Mouse (Mus musculus) heart, embryonic 14.5 days (tissue): Measurements from ENCODE around the gene Cfap69. TPM values are rescaled to one million over a fixed set of nuclear protein-coding genes. Genes with fewer than 3 reads are reported as not detected.

Experiments used
- ATAC-seq: fragments of 200-750 bp; cut with Nextera tagmentation; 2 replicates; pipeline ENCODE4 v1.8.0; 2017; ENCODE audit warnings: low read depth, moderate TSS enrichment; ENCODE audit not compliant: insufficient number of reproducible peaks, insufficient read depth, low FRiP score
- H3K27ac ChIP-seq, 2 experiments: fragments of 200-500 bp in 1 of 2; fragments of 300-500 bp in 1 of 2; sonication (generic) in 1 of 2; replicated peaks in 1 of 2; 2 replicates each; pipeline ENCODE4 v1.5.1; 2012 to 2014; ENCODE audit warnings: low read depth in 2 of 2, low read length in 2 of 2, control low read depth in 1 of 2, mild to moderate bottlenecking in 1 of 2, mixed read lengths in 1 of 2; ENCODE audit not compliant: control insufficient read depth in 1 of 2, insufficient read depth in 1 of 2
- H3K27me3 ChIP-seq: fragments of 300-500 bp; sonication (generic); 2 replicates; pipeline ENCODE4 v1.6.1; 2014; ENCODE audit warnings: mild to moderate bottlenecking, low read length, control low read depth; ENCODE audit not compliant: control insufficient read depth, insufficient read depth
- H3K36me3 ChIP-seq: fragments of 300-500 bp; sonication (generic); 2 replicates; pipeline ENCODE4 v1.6.1; 2014; ENCODE audit warnings: mild to moderate bottlenecking, control low read depth, low read length, mixed read lengths; ENCODE audit not compliant: control insufficient read depth, insufficient read depth
- H3K4me1 ChIP-seq, 2 experiments: fragments of 200-500 bp in 1 of 2; fragments of 300-500 bp in 1 of 2; sonication (generic) in 1 of 2; 2 replicates each; pipeline ENCODE4 v1.6.1; 2012 to 2014; ENCODE audit warnings: low read length in 2 of 2, control low read depth in 1 of 2, mixed read lengths in 1 of 2; ENCODE audit not compliant: control insufficient read depth in 2 of 2, insufficient read depth in 2 of 2
- H3K4me2 ChIP-seq: fragments of 300-500 bp; sonication (generic); 2 replicates; pipeline ENCODE4 v1.6.1; 2014; ENCODE audit warnings: mild to moderate bottlenecking, low read length
- H3K4me3 ChIP-seq, 2 experiments: fragments of 200-500 bp in 1 of 2; fragments of 300-500 bp in 1 of 2; sonication (generic) in 1 of 2; 2 replicates each; pipeline ENCODE4 v1.5.1; 2012 to 2014; ENCODE audit warnings: low read length in 2 of 2, mild to moderate bottlenecking in 2 of 2, control low read depth in 1 of 2, low read depth in 1 of 2, moderate library complexity in 1 of 2; ENCODE audit not compliant: control insufficient read depth in 1 of 2, insufficient read depth in 1 of 2
- H3K9ac ChIP-seq: fragments of 300-500 bp; sonication (generic); 2 replicates; pipeline ENCODE4 v1.6.1; 2014; ENCODE audit warnings: mild to moderate bottlenecking, low read length
- H3K9me3 ChIP-seq: fragments of 300-500 bp; sonication (generic); 2 replicates; pipeline ENCODE4 v1.6.1; 2016; ENCODE audit warnings: low read length, control low read depth; ENCODE audit not compliant: control insufficient read depth
- WGBS: fragments of 180-500 bp; shearing (Covaris S2); extraction: QIAGEN DNeasy Blood & Tissue Kit; methylation state at CpG from one replicate; pipeline ENCODE4 v1.1.7; 2014; 5-methylcytosine and 5-hydroxymethylcytosine counted together
- polyA plus RNA-seq: library from polyadenylated mRNA; unstranded; fragments of >200 nt; fragmentation: Nextera tagmentation; extraction: Ambion mirVana; gene quantifications from 2 replicates; pipeline ENCODE4 v1.2.1, GENCODE M21; 2014

Cfap69 gene
- polyA plus RNA-seq, 1 experiment from 2014 or later, result 2.7 TPM

DNA sequence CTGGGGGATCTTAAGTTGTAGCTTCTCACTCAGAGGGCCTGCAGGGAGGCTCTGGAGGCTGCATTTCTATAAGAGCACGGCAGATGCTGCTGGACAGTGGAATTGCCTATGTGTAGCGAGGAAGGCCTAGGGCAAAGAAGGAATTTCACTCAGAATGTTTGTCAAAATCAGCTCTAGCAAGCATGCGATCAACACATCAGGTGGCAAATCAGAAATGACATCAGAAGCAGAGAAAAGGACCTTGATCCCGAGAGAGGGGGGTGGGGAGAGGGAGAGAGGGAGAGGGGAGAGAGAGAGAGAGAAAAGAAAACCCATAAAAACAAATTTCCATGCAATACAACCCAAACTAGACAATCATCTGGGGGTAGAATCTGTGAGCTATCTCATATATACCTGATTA is 19.3 kb upstream of the Cfap69 start:
- no peak for ATAC-seq
- no peak overlapping the region for H3K4me2 ChIP-seq
- no peaks in the 10 kb centered on the region for H3K9me3 ChIP-seq
- no peak overlapping the region for H3K9ac ChIP-seq
- no peaks in the 10 kb centered on the region for H3K36me3 ChIP-seq
- no peak overlapping the region for H3K27ac ChIP-seq
- no peak overlapping the region for H3K4me3 ChIP-seq
- WGBS, result 74% methylated on average over 4 of the region's 4 CpGs
- H3K4me1 ChIP-seq, result peaks cover 0 to 13% of the 10 kb centered on the region in 2 experiments; a peak in 2 of 4 replicates
- no peaks in the 10 kb centered on the region for H3K27me3 ChIP-seq

DNA sequence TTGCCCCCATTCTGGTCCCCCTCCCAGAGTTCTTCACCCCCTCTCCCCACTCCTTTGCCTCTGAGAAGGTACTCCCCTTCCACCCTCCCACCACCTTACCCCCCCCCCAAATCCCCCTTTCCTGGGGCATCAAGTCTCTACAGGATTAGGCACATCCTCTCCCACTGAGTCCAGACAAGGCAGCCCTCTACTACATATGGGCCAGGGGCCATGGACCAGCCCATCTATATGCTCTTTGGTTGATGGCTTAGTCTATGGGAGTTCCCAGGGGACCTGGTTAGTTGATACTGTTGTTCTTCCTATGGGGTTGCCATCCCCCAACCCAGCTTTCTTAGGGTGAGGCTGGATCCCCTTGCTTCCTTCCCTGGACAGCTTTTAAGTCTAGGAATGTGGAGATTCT is 15.4 kb upstream of the Cfap69 start:
- no peak overlapping the region for H3K4me3 ChIP-seq
- no peaks in the 10 kb centered on the region for H3K4me1 ChIP-seq
- H3K4me2 ChIP-seq, result no peak overlapping the region
- H3K9ac ChIP-seq, result no peak overlapping the region
- no peak overlapping the region for H3K27ac ChIP-seq
- H3K36me3 ChIP-seq, result no peaks in the 10 kb centered on the region
- no peaks in the 10 kb centered on the region for H3K9me3 ChIP-seq
- no peak for ATAC-seq
- no peaks in the 10 kb centered on the region for H3K27me3 ChIP-seq

DNA sequence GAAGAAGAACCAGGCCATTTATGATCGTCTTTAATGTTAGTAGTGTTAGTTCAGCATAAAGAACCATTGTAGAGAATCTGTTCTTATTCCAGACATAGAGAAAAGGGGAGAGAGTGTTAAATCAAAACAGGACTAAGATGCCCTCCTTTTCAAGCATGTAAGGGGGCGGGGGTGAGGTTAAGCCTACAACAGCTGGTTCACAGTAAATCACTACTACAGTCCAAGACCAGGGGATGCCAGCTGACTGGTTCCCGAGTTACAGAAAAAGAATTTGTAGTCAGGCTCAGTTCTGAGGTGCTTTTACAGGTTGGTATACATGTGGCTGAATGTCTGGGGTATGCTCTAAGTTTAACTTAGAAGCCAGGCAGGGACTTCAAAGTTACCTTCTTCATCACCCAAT is 12.0 kb upstream of the Cfap69 start:
- H3K36me3 ChIP-seq, result no peaks in the 10 kb centered on the region
- H3K27ac ChIP-seq, result no peak overlapping the region
- H3K27me3 ChIP-seq, result no peaks in the 10 kb centered on the region
- WGBS, result 86% methylated on average over 3 of the region's 3 CpGs
- H3K9ac ChIP-seq, result no peak overlapping the region
- H3K9me3 ChIP-seq, result no peaks in the 10 kb centered on the region
- no peak for ATAC-seq
- H3K4me3 ChIP-seq, result no peak overlapping the region
- H3K4me1 ChIP-seq, result no peaks in the 10 kb centered on the region
- H3K4me2 ChIP-seq, result no peak overlapping the region

DNA sequence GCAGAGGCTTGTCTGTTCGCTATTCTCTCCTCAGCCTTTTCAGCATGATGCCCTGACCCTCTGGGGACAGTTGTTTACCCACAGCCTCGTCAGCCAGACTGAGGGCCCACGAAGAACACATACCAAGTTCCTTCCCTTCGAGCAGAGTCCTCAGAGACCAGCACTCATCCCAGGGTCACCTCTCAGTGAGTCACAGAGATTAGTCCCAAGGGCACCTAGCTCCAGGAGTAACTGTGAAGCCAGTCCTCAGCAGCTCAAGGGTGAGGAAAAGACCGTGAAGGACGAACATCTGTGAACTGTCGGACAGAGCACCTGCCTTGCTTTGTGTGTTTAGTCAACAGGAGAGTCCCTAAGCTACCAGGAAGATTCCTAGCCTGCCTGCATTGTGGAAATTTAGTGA is 4.9 kb upstream of the Cfap69 start:
- Histone ChIP-seq H3K27me3 (no peaks in the 10 kb centered on the region), H3K27ac (no peak overlapping the region), H3K9ac (no peak overlapping the region), H3K4me2 (no peak overlapping the region), H3K4me3 (no peak overlapping the region), H3K9me3 (no peaks in the 10 kb centered on the region), H3K4me1 (no peaks in the 10 kb centered on the region; a peak in 1 of 4 replicates), H3K36me3 (no peaks in the 10 kb centered on the region)
- 44% methylated on average over 7 of the region's 7 CpGs for WGBS
- no peak for ATAC-seq

DNA sequence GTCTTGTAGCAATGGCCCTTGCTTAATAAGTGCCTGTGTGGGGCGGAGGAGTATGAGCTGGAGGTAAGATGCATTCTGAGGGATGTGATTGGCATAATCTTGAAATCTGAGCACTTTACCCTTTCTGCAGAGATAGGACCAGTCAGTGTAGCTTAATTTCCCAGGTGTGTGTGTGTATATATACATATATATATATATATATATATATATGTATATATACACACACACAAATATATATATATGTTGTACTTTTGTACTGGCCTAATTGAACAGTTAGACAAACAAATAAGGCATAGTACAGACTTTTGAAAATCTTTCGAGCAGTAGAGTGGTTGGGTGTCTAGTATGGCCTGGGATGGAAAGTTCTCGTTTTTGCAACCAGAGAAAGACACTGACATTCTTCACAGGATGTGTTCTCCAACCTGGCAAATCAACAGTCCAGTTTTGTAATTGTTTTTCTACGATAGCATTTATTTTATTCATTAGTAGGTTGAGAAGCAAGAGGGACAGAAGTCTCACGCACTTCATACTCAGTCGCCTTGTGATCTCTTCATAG is 410 bp upstream of the Cfap69 start:
- H3K9me3 ChIP-seq, result no peaks in the 10 kb centered on the region
- H3K4me1 ChIP-seq, result peaks cover 0 to 4% of the 10 kb centered on the region in 2 experiments; a peak in 1 of 4 replicates
- no peaks in the 10 kb centered on the region for H3K36me3 ChIP-seq
- ATAC-seq, result peak; percentile 33; the same call in 1 of the 2 replicates
- H3K4me2 ChIP-seq, result peak overlapping the region; percentile 98
- H3K27ac ChIP-seq, result no peak overlapping the region
- 60% methylated on average over 6 of the region's 6 CpGs for WGBS
- H3K27me3 ChIP-seq, result peaks cover 6% of the 10 kb centered on the region; the same call in 1 of the 2 replicates
- peak overlapping the region; percentile 74 for H3K9ac ChIP-seq
- H3K4me3 ChIP-seq, result peak overlapping the region; percentile 67 to 89

DNA sequence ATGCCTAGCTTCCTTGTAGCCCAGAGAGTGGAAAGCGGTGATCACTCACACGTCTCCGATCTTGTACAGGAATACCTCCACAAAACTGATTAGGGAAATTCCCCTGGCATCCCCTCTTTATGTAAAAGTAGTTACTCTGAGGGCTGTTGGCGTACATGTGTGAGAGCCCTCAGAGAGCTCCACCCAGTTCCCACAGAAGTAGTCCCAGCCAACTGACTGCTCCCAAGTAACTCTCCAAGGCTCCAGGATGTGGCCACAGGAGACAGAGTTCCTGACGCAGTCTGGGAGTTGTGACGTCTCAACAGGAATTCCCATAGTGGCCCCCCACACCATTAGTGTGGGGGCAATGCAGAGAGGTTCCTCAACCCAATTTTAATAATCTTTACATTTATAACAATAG is 982 bp downstream of the Cfap69 start:
- Histone ChIP-seq H3K4me3 (no peak overlapping the region), H3K9ac (no peak overlapping the region), H3K9me3 (no peaks in the 10 kb centered on the region), H3K4me1 (0 out of 4 replicates have a peak, but pooled peaks cover 0 to 4% of the 10 kb centered on the region in 2 experiments), H3K4me2 (peak overlapping the region; percentile 98), H3K27ac (no peak overlapping the region), H3K36me3 (no peaks in the 10 kb centered on the region), H3K27me3 (peaks cover 6% of the 10 kb centered on the region; the same call in 1 of the 2 replicates)
- 39% methylated on average over 6 of the region's 6 CpGs for WGBS
- no peak for ATAC-seq

DNA sequence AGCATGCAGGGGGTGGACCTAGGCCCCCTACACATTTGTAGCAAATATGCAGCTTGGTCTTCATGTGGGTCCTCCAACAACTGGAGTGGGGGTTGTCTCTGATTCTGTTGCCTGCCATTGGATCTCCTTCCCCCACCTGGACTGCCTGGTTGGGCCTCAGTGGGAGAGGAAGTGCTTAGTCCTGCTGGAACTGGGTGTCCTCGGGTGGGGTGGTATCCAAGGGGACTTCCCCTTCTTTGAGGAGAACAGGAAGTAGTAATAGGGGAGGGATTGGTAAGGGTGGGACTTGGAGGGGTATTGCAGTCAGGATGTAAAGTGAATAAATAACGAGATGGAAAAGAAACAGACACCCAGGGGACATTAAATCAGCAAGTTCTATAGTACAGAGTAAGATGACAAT is 5.4 kb downstream of the Cfap69 start:
- Histone ChIP-seq H3K9ac (no peak overlapping the region), H3K9me3 (no peaks in the 10 kb centered on the region), H3K4me1 (0 out of 4 replicates have a peak, but pooled peaks cover 0 to 4% of the 10 kb centered on the region in 2 experiments), H3K4me3 (no peak overlapping the region), H3K36me3 (no peaks in the 10 kb centered on the region), H3K27me3 (peaks cover 6% of the 10 kb centered on the region; the same call in 1 of the 2 replicates), H3K27ac (no peak overlapping the region), H3K4me2 (no peak overlapping the region)
- no peak for ATAC-seq
- WGBS, result 23% methylated on average over 2 of the region's 2 CpGs

DNA sequence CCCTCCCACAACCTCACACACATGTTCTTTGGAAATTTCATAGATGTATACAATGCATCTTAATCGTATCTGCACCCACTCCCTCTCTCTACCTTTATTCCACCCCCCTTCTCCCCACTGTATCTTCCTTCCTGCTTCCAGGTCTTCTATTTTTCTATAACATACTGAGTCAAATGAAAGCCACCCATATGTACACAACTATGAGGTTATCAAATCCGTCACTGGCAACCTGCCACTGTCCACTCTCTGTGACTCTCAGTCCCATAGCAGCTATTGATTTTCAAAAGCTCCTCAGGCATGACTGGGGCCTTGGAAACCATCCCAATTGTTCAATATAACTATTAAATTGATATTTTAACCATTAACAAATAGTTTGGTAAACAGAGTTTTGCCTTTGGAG is 6.1 kb downstream of the Cfap69 start:
- ATAC-seq, result no peak
- H3K9ac ChIP-seq, result no peak overlapping the region
- no peak overlapping the region for H3K4me3 ChIP-seq
- no peaks in the 10 kb centered on the region for H3K9me3 ChIP-seq
- H3K4me2 ChIP-seq, result no peak overlapping the region
- no peaks in the 10 kb centered on the region for H3K4me1 ChIP-seq
- WGBS, result 72% methylated on average over 2 of the region's 2 CpGs
- H3K27ac ChIP-seq, result no peak overlapping the region
- H3K36me3 ChIP-seq, result no peaks in the 10 kb centered on the region
- H3K27me3 ChIP-seq, result peaks cover 6% of the 10 kb centered on the region; the same call in 1 of the 2 replicates
